Mouse (Mus musculus): ENCODE results near the gene AL731706.1.
A peak's percentile ranks its signal among the peaks of the same experiment; 100 is the strongest.

AL731706.1 gene

GRCm38 (mm10) chr2:136886846-136887245 lies 4.3 kb downstream of the AL731706.1 start:
- no peak for TF ChIP-seq GATA4 (IDR thresholded peaks at IDR 0.05; ENCODE audit: insufficient replicate concordance, low read length)

- no peak for TF ChIP-seq GATA4 (IDR thresholded peaks at IDR 0.05; ENCODE audit: insufficient replicate concordance, low read length)
These were observed 5.6 kb downstream of the AL731706.1 start, which contains the start of gene AL731706.2 for GRCm38 (mm10) chr2:136885579-136885978. Gene AL731706.2, minus strand, starts transcription at chr2:136885679.

GRCm38 (mm10) chr2:136854543-136855388 lies 36.4 kb downstream of the AL731706.1 start:
- TF ChIP-seq GATA4 (IDR thresholded peaks at IDR 0.05; ENCODE audit: insufficient replicate concordance, low read length): no peak

- no peak for TF ChIP-seq GATA4 (IDR thresholded peaks at IDR 0.05; ENCODE audit: insufficient replicate concordance, low read length)
These were observed 40.8 kb downstream of the AL731706.1 start for GRCm38 (mm10) chr2:136850366-136850765.

GRCm38 (mm10) chr2:136837994-136838393 lies 53.2 kb downstream of the AL731706.1 start:
- no peak for TF ChIP-seq GATA4 (IDR thresholded peaks at IDR 0.05; ENCODE audit: insufficient replicate concordance, low read length)

GRCm38 (mm10) chr2:136835882-136836281 lies 55.3 kb downstream of the AL731706.1 start:
- TF ChIP-seq GATA4 (IDR thresholded peaks at IDR 0.05; ENCODE audit: insufficient replicate concordance, low read length): no peak

- 0 out of 2 replicates have a peak, but pooled peaks have one; percentile 13 for TF ChIP-seq GATA4 (IDR thresholded peaks at IDR 0.05; ENCODE audit: insufficient replicate concordance, low read length)
These were observed 56.5 kb downstream of the AL731706.1 start for GRCm38 (mm10) chr2:136834715-136835075.

GRCm38 (mm10) chr2:136833976-136834714 lies 57.0 kb downstream of the AL731706.1 start:
- TF ChIP-seq GATA4 (IDR thresholded peaks at IDR 0.05; ENCODE audit: insufficient replicate concordance, low read length): no peak

GRCm38 (mm10) chr2:136832936-136833335 lies 58.3 kb downstream of the AL731706.1 start:
- no peak for TF ChIP-seq GATA4 (IDR thresholded peaks at IDR 0.05; ENCODE audit: insufficient replicate concordance, low read length)
